Mouse (Mus musculus): ENCODE results near the gene Kpnb1. TPM values are rescaled to one million over a fixed set of nuclear protein-coding genes. Genes with fewer than 3 reads are reported as not detected.

Kpnb1 gene
- polyA plus RNA-seq, 1 experiment from 2014 or later, result 63.6 TPM

GRCm38 (mm10) chr11:97210728-97211400 lies 23.2 kb upstream of the Kpnb1 start:
- no peak for ATAC-seq (replicated peaks; ENCODE audit: insufficient number of reproducible peaks, low FRiP score, low TSS enrichment)
- no peaks in the 10 kb centered on the region for H3K9me3 ChIP-seq (replicated peaks; ENCODE audit: control insufficient read depth, low read length)
- H3K36me3 ChIP-seq (ENCODE audit: control insufficient read depth, insufficient read depth, low read length), result peaks cover 30% of the 10 kb centered on the region
- H3K4me3 ChIP-seq (ENCODE audit: low read depth, low read length), result no peak overlapping the region
- H3K27ac ChIP-seq (ENCODE audit: low read depth, low read length), result no peak overlapping the region
- H3K4me1 ChIP-seq (ENCODE audit: control insufficient read depth, insufficient read depth, low read length), result no peaks in the 10 kb centered on the region
- WGBS (ENCODE audit: insufficient replicate concordance), result 87% methylated on average over 9 of the region's 9 CpGs
- no peak overlapping the region for H3K4me2 ChIP-seq
- no peaks in the 10 kb centered on the region for H3K27me3 ChIP-seq (ENCODE audit: control insufficient read depth, insufficient read depth, low read length)
- no peak overlapping the region for H3K9ac ChIP-seq (ENCODE audit: low read depth, low read length)

- no peak for ATAC-seq (replicated peaks; ENCODE audit: insufficient number of reproducible peaks, low FRiP score, low TSS enrichment)
- Histone ChIP-seq H3K27ac (ENCODE audit: low read depth, low read length) (no peak overlapping the region), H3K4me3 (ENCODE audit: low read depth, low read length) (no peak overlapping the region), H3K9ac (ENCODE audit: low read depth, low read length) (no peak overlapping the region), H3K4me1 (ENCODE audit: control insufficient read depth, insufficient read depth, low read length) (no peaks in the 10 kb centered on the region), H3K4me2 (no peak overlapping the region), H3K9me3 (replicated peaks; ENCODE audit: control insufficient read depth, low read length) (no peaks in the 10 kb centered on the region), H3K27me3 (ENCODE audit: control insufficient read depth, insufficient read depth, low read length) (no peaks in the 10 kb centered on the region), H3K36me3 (ENCODE audit: control insufficient read depth, insufficient read depth, low read length) (peaks cover 7% of the 10 kb centered on the region)
- 57% methylated on average over 8 of the region's 8 CpGs for WGBS (ENCODE audit: insufficient replicate concordance)
Observed at GRCm38 (mm10) chr11:97207011-97207422, 19.3 kb upstream of the Kpnb1 start.

- Histone ChIP-seq H3K4me1 (ENCODE audit: control insufficient read depth, insufficient read depth, low read length) (0 out of 2 replicates have a peak, but pooled peaks cover 3% of the 10 kb centered on the region), H3K9me3 (replicated peaks; ENCODE audit: control insufficient read depth, low read length) (no peaks in the 10 kb centered on the region), H3K36me3 (ENCODE audit: control insufficient read depth, insufficient read depth, low read length) (no peaks in the 10 kb centered on the region), H3K4me3 (ENCODE audit: low read depth, low read length) (no peak overlapping the region), H3K9ac (ENCODE audit: low read depth, low read length) (no peak overlapping the region), H3K27ac (ENCODE audit: low read depth, low read length) (no peak overlapping the region), H3K27me3 (ENCODE audit: control insufficient read depth, insufficient read depth, low read length) (no peaks in the 10 kb centered on the region), H3K4me2 (no peak overlapping the region)
- ATAC-seq (replicated peaks; ENCODE audit: insufficient number of reproducible peaks, low FRiP score, low TSS enrichment), result no peak
- 87% methylated on average over 6 of the region's 6 CpGs for WGBS (ENCODE audit: insufficient replicate concordance)
Observed at GRCm38 (mm10) chr11:97199519-97199918, 11.8 kb upstream of the Kpnb1 start.

- no peak overlapping the region for H3K27ac ChIP-seq (ENCODE audit: low read depth, low read length)
- H3K4me1 ChIP-seq (ENCODE audit: control insufficient read depth, insufficient read depth, low read length), result 0 out of 2 replicates have a peak, but pooled peaks cover 3% of the 10 kb centered on the region
- H3K9me3 ChIP-seq (replicated peaks; ENCODE audit: control insufficient read depth, low read length), result no peaks in the 10 kb centered on the region
- no peak for ATAC-seq (replicated peaks; ENCODE audit: insufficient number of reproducible peaks, low FRiP score, low TSS enrichment)
- H3K4me3 ChIP-seq (ENCODE audit: low read depth, low read length), result no peak overlapping the region
- H3K9ac ChIP-seq (ENCODE audit: low read depth, low read length), result no peak overlapping the region
- no peaks in the 10 kb centered on the region for H3K36me3 ChIP-seq (ENCODE audit: control insufficient read depth, insufficient read depth, low read length)
- H3K27me3 ChIP-seq (ENCODE audit: control insufficient read depth, insufficient read depth, low read length), result no peaks in the 10 kb centered on the region
- H3K4me2 ChIP-seq, result no peak overlapping the region
- 24% methylated on average over 5 of the region's 5 CpGs for WGBS (ENCODE audit: insufficient replicate concordance)
Observed at GRCm38 (mm10) chr11:97198601-97199000, 10.9 kb upstream of the Kpnb1 start.

GRCm38 (mm10) chr11:97197021-97197420 lies 9.3 kb upstream of the Kpnb1 start:
- Histone ChIP-seq H3K27ac (ENCODE audit: low read depth, low read length) (no peak overlapping the region), H3K9ac (ENCODE audit: low read depth, low read length) (no peak overlapping the region), H3K36me3 (ENCODE audit: control insufficient read depth, insufficient read depth, low read length) (no peaks in the 10 kb centered on the region), H3K27me3 (ENCODE audit: control insufficient read depth, insufficient read depth, low read length) (no peaks in the 10 kb centered on the region), H3K9me3 (replicated peaks; ENCODE audit: control insufficient read depth, low read length) (no peaks in the 10 kb centered on the region), H3K4me1 (ENCODE audit: control insufficient read depth, insufficient read depth, low read length) (0 out of 2 replicates have a peak, but pooled peaks cover 3% of the 10 kb centered on the region), H3K4me3 (ENCODE audit: low read depth, low read length) (no peak overlapping the region), H3K4me2 (no peak overlapping the region)
- no peak for ATAC-seq (replicated peaks; ENCODE audit: insufficient number of reproducible peaks, low FRiP score, low TSS enrichment)
- WGBS (ENCODE audit: insufficient replicate concordance), result 75% methylated on average over 8 of the region's 8 CpGs

- Histone ChIP-seq H3K4me1 (ENCODE audit: control insufficient read depth, insufficient read depth, low read length) (0 out of 2 replicates have a peak, but pooled peaks cover 3% of the 10 kb centered on the region), H3K27ac (ENCODE audit: low read depth, low read length) (no peak overlapping the region), H3K9ac (ENCODE audit: low read depth, low read length) (no peak overlapping the region), H3K4me2 (no peak overlapping the region), H3K9me3 (replicated peaks; ENCODE audit: control insufficient read depth, low read length) (no peaks in the 10 kb centered on the region), H3K4me3 (ENCODE audit: low read depth, low read length) (no peak overlapping the region), H3K27me3 (ENCODE audit: control insufficient read depth, insufficient read depth, low read length) (no peaks in the 10 kb centered on the region), H3K36me3 (ENCODE audit: control insufficient read depth, insufficient read depth, low read length) (no peaks in the 10 kb centered on the region)
- WGBS (ENCODE audit: insufficient replicate concordance), result 70% methylated on average over 12 of the region's 12 CpGs
- no peak for ATAC-seq (replicated peaks; ENCODE audit: insufficient number of reproducible peaks, low FRiP score, low TSS enrichment)
Observed at GRCm38 (mm10) chr11:97196541-97196940, 8.9 kb upstream of the Kpnb1 start.

GRCm38 (mm10) chr11:97192621-97192951 lies 4.9 kb upstream of the Kpnb1 start:
- H3K9ac ChIP-seq (ENCODE audit: low read depth, low read length), result no peak overlapping the region
- H3K4me3 ChIP-seq (ENCODE audit: low read depth, low read length), result no peak overlapping the region
- H3K4me1 ChIP-seq (ENCODE audit: control insufficient read depth, insufficient read depth, low read length), result peaks cover 7% of the 10 kb centered on the region; the same call in 1 of the 2 replicates
- H3K9me3 ChIP-seq (replicated peaks; ENCODE audit: control insufficient read depth, low read length), result no peaks in the 10 kb centered on the region
- H3K4me2 ChIP-seq, result no peak overlapping the region
- ATAC-seq (replicated peaks; ENCODE audit: insufficient number of reproducible peaks, low FRiP score, low TSS enrichment), result no peak
- no peak overlapping the region for H3K27ac ChIP-seq (ENCODE audit: low read depth, low read length)
- no peaks in the 10 kb centered on the region for H3K36me3 ChIP-seq (ENCODE audit: control insufficient read depth, insufficient read depth, low read length)
- no peaks in the 10 kb centered on the region for H3K27me3 ChIP-seq (ENCODE audit: control insufficient read depth, insufficient read depth, low read length)

- H3K4me1 ChIP-seq (ENCODE audit: control insufficient read depth, insufficient read depth, low read length), result peaks cover 7% of the 10 kb centered on the region; the same call in 1 of the 2 replicates
- no peak for ATAC-seq (replicated peaks; ENCODE audit: insufficient number of reproducible peaks, low FRiP score, low TSS enrichment)
- H3K27ac ChIP-seq (ENCODE audit: low read depth, low read length), result no peak overlapping the region
- WGBS (ENCODE audit: insufficient replicate concordance), result 63% methylated on average over 6 of the region's 6 CpGs
- no peak overlapping the region for H3K9ac ChIP-seq (ENCODE audit: low read depth, low read length)
- H3K27me3 ChIP-seq (ENCODE audit: control insufficient read depth, insufficient read depth, low read length), result no peaks in the 10 kb centered on the region
- no peak overlapping the region for H3K4me2 ChIP-seq
- no peaks in the 10 kb centered on the region for H3K9me3 ChIP-seq (replicated peaks; ENCODE audit: control insufficient read depth, low read length)
- H3K4me3 ChIP-seq (ENCODE audit: low read depth, low read length), result no peak overlapping the region
- H3K36me3 ChIP-seq (ENCODE audit: control insufficient read depth, insufficient read depth, low read length), result no peaks in the 10 kb centered on the region
Observed at GRCm38 (mm10) chr11:97191915-97192620, 4.4 kb upstream of the Kpnb1 start.

- no peak for ATAC-seq (replicated peaks; ENCODE audit: insufficient number of reproducible peaks, low FRiP score, low TSS enrichment)
- Histone ChIP-seq H3K27me3 (ENCODE audit: control insufficient read depth, insufficient read depth, low read length) (no peaks in the 10 kb centered on the region), H3K36me3 (ENCODE audit: control insufficient read depth, insufficient read depth, low read length) (0 out of 2 replicates have a peak, but pooled peaks cover 2% of the 10 kb centered on the region), H3K4me2 (no peak overlapping the region), H3K27ac (ENCODE audit: low read depth, low read length) (no peak overlapping the region), H3K4me1 (ENCODE audit: control insufficient read depth, insufficient read depth, low read length) (peaks cover 12% of the 10 kb centered on the region), H3K9ac (ENCODE audit: low read depth, low read length) (no peak overlapping the region), H3K9me3 (replicated peaks; ENCODE audit: control insufficient read depth, low read length) (no peaks in the 10 kb centered on the region), H3K4me3 (ENCODE audit: low read depth, low read length) (no peak overlapping the region)
- 89% methylated on average over 6 of the region's 6 CpGs for WGBS (ENCODE audit: insufficient replicate concordance)
Observed at GRCm38 (mm10) chr11:97190992-97191391, 3.3 kb upstream of the Kpnb1 start.
